Mouse (Mus musculus) liver, embryonic 14.5 days (tissue): Measurements from ENCODE around the gene Oxct1. TPM values are rescaled to one million over a fixed set of nuclear protein-coding genes. Genes with fewer than 3 reads are reported as not detected.

Experiments used
- ATAC-seq: fragments of 200-750 bp; cut with Nextera tagmentation; 2 replicates; pipeline ENCODE4 v1.8.0; 2017; ENCODE audit warnings: moderate number of reproducible peaks, mild to moderate bottlenecking, moderate library complexity; ENCODE audit not compliant: insufficient read depth
- DNase-seq, 3 experiments: peaks; one replicate each; pipeline ENCODE4 v3.0.0-alpha.2; 2012 to 2013; ENCODE audit warnings: low read depth in 3 of 3, low spot score in 3 of 3
- H3K27ac ChIP-seq: fragments of 300-500 bp; sonication (generic); 2 replicates; pipeline ENCODE4 v1.5.1; 2014; ENCODE audit warnings: moderate library complexity, mild to moderate bottlenecking, control low read depth, inconsistent platforms
- H3K27me3 ChIP-seq: fragments of 300-500 bp; sonication (generic); 2 replicates; pipeline ENCODE4 v1.6.1; 2014; ENCODE audit warnings: mild to moderate bottlenecking, low read length, moderate library complexity; ENCODE audit not compliant: control insufficient read depth, insufficient read depth
- H3K36me3 ChIP-seq: fragments of 300-500 bp; sonication (generic); replicated peaks from 2 replicates; pipeline ENCODE4 v1.6.1; 2014; ENCODE audit warnings: low read depth; ENCODE audit not compliant: control insufficient read depth, insufficient read depth
- H3K4me1 ChIP-seq, 2 experiments: fragments of 200-500 bp in 1 of 2; fragments of 300-500 bp in 1 of 2; sonication (generic) in 1 of 2; replicated peaks; 2 replicates each; pipeline ENCODE4 v1.6.1; 2012 to 2014; ENCODE audit warnings: antibody characterized with exemption in 1 of 2, inconsistent platforms in 1 of 2, low read length in 1 of 2; ENCODE audit not compliant: control insufficient read depth in 2 of 2, insufficient read depth in 2 of 2
- H3K4me2 ChIP-seq: fragments of 300-500 bp; sonication (generic); 2 replicates; pipeline ENCODE4 v1.6.1; 2014; ENCODE audit warnings: low read depth, mild to moderate bottlenecking, control low read depth, moderate library complexity
- H3K4me3 ChIP-seq, 2 experiments: fragments of 200-500 bp in 1 of 2; fragments of 300-500 bp in 1 of 2; sonication (generic) in 1 of 2; 2 replicates each; pipeline ENCODE4 v1.5.1; 2012 to 2014; ENCODE audit warnings: low read depth in 2 of 2, low read length in 2 of 2, mild to moderate bottlenecking in 2 of 2, control low read depth in 1 of 2, inconsistent platforms in 1 of 2, moderate library complexity in 1 of 2; ENCODE audit not compliant: insufficient read depth in 1 of 2
- H3K9ac ChIP-seq: fragments of 300-500 bp; sonication (generic); replicated peaks from 2 replicates; pipeline ENCODE4 v1.6.1; 2014; ENCODE audit warnings: mild to moderate bottlenecking, control low read depth, moderate library complexity
- H3K9me3 ChIP-seq: fragments of 300-500 bp; sonication (generic); 2 replicates; pipeline ENCODE4 v1.6.1; 2016; ENCODE audit warnings: low read length, mixed read lengths; ENCODE audit not compliant: control insufficient read depth
- CTCF ChIP-seq: IDR thresholded peaks from 2 replicates; pipeline ENCODE4 v1.5.1; 2016; ENCODE audit warnings: antibody characterized with exemption, low read depth, control low read depth
- EP300 ChIP-seq: IDR thresholded peaks from 2 replicates; pipeline ENCODE4 v1.6.1; 2016; ENCODE audit warnings: antibody characterized with exemption, low read depth
- whole genome bisulfite sequencing: fragments of 180-500 bp; shearing (Covaris S2); extraction: QIAGEN DNeasy Blood & Tissue Kit; methylation state at CpG from one replicate; pipeline ENCODE4 v1.1.7; 2014; ENCODE audit not compliant: insufficient replicate concordance; 5-methylcytosine and 5-hydroxymethylcytosine counted together
- polyA plus RNA-seq, 2 experiments: library from polyadenylated mRNA; depleted of rRNA in 1 of 2; stranded (reverse) in 1 of 2; unstranded in 1 of 2; fragments of >200 nt; fragmentation: Nextera tagmentation in 1 of 2; extraction: Ambion mirVana in 1 of 2; gene quantifications; 2 replicates each; pipeline versions ENCODE4 v1.2.1 to v1.2.3; 2012 to 2014

The Oxct1 gene
- polyA plus RNA-seq, 2 experiments = 9.4 to 24.4 TPM

DNA sequence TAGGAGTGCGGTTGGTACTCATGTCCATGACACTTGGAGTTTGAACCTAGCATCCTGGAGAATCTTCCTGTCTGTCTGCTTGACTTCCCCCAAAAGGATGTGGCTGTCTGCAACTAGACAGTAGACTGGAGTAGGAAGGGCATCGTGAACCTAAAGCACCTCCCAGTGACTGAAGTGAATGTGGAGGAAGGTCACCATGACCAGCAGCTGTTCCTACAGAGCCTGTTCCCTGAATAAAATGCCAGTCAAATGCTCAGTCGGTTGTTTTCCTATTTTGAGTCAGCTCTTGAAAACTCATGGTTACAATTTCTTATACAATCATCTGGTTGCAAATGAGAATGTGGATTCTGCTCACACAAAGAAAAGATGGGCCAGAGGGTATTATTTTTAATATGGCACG is 51.8 kb downstream of the Oxct1 start:
- H3K36me3 ChIP-seq = no peaks in the 10 kb centered on the region
- TF ChIP-seq EP300 = no peak
- TF ChIP-seq CTCF = no peak
- no peak overlapping the region for H3K27ac ChIP-seq
- H3K9me3 ChIP-seq = no peaks in the 10 kb centered on the region
- no peaks in the 10 kb centered on the region for H3K27me3 ChIP-seq
- H3K4me2 ChIP-seq = no peak overlapping the region
- no peaks in the 10 kb centered on the region for H3K4me1 ChIP-seq
- ATAC-seq (no peak), DNase-seq (no peak)
- no peak overlapping the region for H3K9ac ChIP-seq
- no peak overlapping the region for H3K4me3 ChIP-seq
- WGBS = 70% methylated on average over 4 of the region's 4 CpGs

DNA sequence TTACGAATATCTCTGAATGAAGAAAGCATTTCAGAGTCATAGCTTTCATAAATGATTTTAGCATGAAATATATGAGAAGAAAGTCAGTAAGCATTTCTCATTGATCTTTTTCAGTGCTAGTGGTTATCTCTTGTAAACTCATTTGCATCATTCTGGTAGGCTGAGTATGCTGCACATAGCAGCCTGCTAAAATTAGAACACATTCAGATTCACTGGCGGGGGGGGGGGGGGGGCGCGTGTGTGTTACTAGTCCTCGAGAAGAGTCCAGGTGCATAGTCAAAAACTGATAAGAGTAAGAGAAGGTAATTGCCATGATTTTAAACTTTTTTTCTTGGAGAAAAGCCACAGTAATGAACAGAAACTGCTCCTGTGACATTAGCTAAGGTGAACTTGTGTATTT is 52.6 kb downstream of the Oxct1 start:
- H3K4me1 ChIP-seq = no peaks in the 10 kb centered on the region
- 65% methylated on average over 5 of the region's 5 CpGs for WGBS
- no peaks in the 10 kb centered on the region for H3K36me3 ChIP-seq
- ATAC-seq = no peak
- DNase-seq = no peak
- no peaks in the 10 kb centered on the region for H3K9me3 ChIP-seq
- H3K27me3 ChIP-seq = no peaks in the 10 kb centered on the region
- no peak overlapping the region for H3K27ac ChIP-seq
- TF ChIP-seq EP300 (no peak), CTCF (no peak)
- no peak overlapping the region for H3K4me3 ChIP-seq
- no peak overlapping the region for H3K4me2 ChIP-seq
- no peak overlapping the region for H3K9ac ChIP-seq

DNA sequence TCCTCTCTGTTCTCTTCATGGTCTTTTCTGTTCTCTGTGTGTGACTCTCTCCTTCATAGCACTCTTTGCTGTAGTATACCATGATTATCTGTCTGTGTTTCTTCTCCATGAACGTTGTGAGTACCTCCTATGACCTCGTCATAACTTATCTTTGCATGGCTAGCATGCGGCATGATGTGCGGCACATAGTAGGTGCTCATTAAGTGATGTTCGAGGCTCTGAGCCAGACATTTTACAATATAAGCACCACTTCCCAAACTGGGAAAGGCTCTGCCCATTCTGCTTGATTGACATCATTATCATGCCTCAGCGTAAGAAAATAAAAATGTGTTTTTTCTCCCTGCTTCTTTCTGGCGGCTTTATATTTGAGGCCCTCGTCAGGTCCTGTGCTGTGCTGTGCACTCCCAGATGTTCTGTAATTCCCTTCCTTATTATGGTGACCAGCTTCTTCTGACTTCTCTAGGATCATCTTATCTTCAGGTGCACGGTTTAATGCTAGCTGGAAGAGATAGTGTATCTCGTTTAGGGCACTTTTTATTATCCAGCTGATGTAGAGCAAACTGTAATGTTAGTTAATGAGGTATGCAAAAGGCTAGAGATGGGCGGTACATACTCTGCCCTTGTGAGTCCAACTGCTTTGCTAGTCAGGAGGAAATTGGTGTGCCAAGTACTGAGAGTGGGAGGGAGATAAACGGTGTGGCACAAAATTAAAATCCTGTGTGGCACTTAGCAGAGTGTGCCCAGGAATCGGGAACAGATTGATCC is 53.4 kb downstream of the Oxct1 start:
- no peak for TF ChIP-seq EP300
- TF ChIP-seq CTCF = no peak
- no peak for DNase-seq
- 71% methylated on average over 13 of the region's 13 CpGs for WGBS
- Histone ChIP-seq H3K4me3 (no peak overlapping the region), H3K9me3 (no peaks in the 10 kb centered on the region), H3K4me1 (no peaks in the 10 kb centered on the region), H3K36me3 (no peaks in the 10 kb centered on the region), H3K27ac (no peak overlapping the region), H3K9ac (no peak overlapping the region), H3K4me2 (no peak overlapping the region), H3K27me3 (no peaks in the 10 kb centered on the region)
- no peak for ATAC-seq

DNA sequence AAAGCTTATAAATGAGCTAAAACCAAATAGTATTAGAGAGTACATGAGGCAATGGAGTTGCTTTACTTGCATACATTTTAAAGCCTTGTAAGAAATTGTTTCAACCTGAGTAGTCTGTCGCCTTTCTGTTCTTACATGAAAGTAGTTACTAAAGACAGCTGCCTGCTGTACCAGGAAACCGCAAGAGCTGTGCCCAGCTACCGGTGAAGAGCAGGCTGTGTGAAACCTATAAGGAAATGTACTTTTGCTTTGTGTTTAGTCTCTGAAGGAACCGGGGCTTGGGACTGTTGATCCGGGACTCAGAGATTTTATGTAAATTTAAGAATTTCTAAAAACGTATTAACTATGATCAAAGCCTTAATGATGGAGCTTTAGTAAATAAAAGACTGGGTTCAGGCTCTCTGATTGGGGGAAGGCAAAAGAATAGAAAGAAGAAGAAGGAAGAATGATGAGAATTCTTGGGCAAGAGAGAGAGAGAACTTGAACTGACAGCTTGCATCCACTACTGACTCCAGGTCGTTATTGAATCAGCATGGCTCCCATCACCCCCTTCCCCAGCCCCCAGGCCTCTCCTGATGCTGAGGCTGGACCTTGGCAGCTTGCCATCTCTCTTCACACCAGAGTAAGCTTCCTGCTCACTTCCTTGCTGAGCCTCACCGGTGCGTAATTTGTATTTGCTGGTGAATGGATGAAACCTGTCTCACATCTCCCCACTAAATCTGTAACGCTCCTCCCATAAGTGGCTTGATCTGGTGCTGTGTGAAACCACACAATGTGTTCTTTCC is 59.6 kb downstream of the Oxct1 start:
- no peak overlapping the region for H3K9ac ChIP-seq
- no peaks in the 10 kb centered on the region for H3K27me3 ChIP-seq
- no peak overlapping the region for H3K27ac ChIP-seq
- no peak for ATAC-seq
- H3K4me1 ChIP-seq = no peaks in the 10 kb centered on the region
- no peak overlapping the region for H3K4me2 ChIP-seq
- 64% methylated on average over 10 of the region's 10 CpGs for WGBS
- DNase-seq = no peak
- no peak for TF ChIP-seq CTCF
- TF ChIP-seq EP300 = no peak
- H3K36me3 ChIP-seq = no peaks in the 10 kb centered on the region
- H3K4me3 ChIP-seq = no peak overlapping the region
- H3K9me3 ChIP-seq = no peaks in the 10 kb centered on the region

DNA sequence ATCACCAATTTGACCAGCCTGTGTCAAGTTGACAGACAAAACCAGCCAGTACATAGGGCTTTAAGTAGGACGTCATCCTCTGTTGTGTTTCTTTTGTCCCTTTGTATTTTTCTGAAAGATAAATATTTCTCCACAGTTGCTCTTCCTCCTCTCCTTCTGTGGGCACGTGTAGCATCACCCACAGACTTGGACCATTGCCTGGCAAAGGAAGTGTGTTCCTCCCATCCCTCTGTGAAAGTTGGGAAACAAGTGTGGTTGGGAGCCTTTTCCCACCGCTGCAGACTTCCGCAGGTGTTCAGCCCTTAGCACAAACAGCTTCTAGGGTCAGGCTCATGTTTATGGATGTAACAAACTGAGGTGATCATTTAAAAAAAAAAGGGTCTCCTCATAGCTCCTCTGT is 61.3 kb downstream of the Oxct1 start:
- no peak for DNase-seq
- WGBS = 71% methylated on average over 4 of the region's 4 CpGs

More for the DNA sequence above, 61.3 kb downstream of the Oxct1 start:
- Histone ChIP-seq H3K9ac (no peak overlapping the region), H3K9me3 (no peaks in the 10 kb centered on the region), H3K4me2 (no peak overlapping the region), H3K4me3 (no peak overlapping the region), H3K27ac (no peak overlapping the region), H3K27me3 (no peaks in the 10 kb centered on the region), H3K4me1 (no peaks in the 10 kb centered on the region), H3K36me3 (no peaks in the 10 kb centered on the region)
- no peak for TF ChIP-seq CTCF
- TF ChIP-seq EP300 = no peak
- no peak for ATAC-seq
